Mouse (Mus musculus) megakaryocyte, adult 5-6 weeks (primary cell): ENCODE data around the gene Lgals3bp. TPM values are rescaled to one million over a fixed set of nuclear protein-coding genes. Genes with fewer than 3 reads are reported as not detected.
"Not testable (repeated sequence)": the region's sequence is repeated elsewhere in the genome, so short reads cannot be mapped to it uniquely, and the experiment has no call there.

Experiments
- ATAC-seq: 2 replicates; pipeline ENCODE4 v1.8.0; 2016; ENCODE audit warnings: mild to moderate bottlenecking, inconsistent platforms; ENCODE audit not compliant: poor library complexity, severe bottlenecking
- total RNA-seq, 2 experiments: library from RNA; stranded (forward) in 1 of 2; stranded (reverse) in 1 of 2; fragments of 153-499, 151-499 nt in 1 of 2; fragments of 221-1000, 200-1000 nt in 1 of 2; gene quantifications; 2 replicates each; pipeline versions ENCODE4 v1.2.3 to v1.2.4; 2015 to 2017

Lgals3bp gene
- total RNA-seq, 2 experiments from 2014 or later, result 42.1 to 63.8 TPM

DNA sequence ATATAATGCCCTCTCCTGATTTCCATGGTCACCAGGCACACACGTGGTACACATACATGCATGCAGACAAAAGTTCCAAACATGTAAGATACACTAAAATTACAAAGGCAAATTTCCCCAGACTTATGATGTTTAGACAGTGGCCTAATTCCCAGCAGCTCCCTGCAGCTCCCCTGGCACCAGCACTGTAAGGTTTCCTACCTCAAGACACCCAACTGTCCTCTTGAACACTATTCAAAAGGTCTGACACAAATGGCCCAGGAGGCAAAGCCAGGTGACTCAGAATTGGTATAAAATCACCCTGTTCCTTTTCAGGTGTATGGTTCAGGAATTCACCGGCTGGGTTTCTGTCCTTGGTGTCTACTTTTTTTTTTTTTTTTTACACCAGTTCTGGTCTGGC is 1.3 kb upstream of the Lgals3bp start:
- ATAC-seq, result no peak

DNA sequence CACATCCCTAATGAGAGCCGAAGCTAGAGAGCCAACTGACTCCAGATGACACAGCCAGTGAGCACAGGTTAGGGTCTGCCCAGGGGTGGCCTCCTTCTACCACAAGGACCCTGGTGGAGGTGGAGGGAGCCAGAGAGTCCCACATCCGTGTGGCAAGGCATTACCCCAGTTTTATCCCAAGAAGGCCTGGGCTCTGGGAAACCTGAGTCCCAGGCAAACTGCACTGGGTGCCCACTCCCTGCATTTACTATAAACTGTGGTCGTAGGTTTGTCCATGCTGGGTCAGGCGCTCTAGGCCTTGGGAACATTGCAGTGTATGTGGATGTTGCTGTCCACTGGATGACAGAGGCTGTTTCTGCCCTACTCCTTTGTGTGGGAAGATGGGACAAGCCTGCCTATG is 697 bp downstream of the Lgals3bp start:
- ATAC-seq, result no peak

DNA sequence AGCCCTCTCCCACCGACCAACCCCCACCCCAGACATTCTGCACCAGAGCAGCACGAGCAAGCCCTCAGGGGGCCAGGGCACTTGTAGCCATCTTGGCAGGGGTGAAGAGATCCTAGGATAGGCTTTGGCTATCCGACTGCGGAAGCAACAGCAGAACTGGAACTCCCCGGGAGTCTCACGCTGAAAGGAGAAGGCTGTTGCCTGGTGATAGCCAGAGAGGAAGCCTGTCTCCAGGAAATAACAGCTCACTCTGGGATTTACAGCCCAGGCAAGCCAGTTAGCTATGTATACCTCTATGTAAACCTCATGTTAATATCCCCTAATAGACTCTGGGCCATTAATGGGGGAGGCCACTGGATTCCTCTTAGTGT is 1.3 kb downstream of the Lgals3bp start:
- ATAC-seq, result peak; percentile 25; the same call in 1 of the 2 replicates

GRCm38 (mm10) chr11:118399891-118400565 is 1.9 kb downstream of the Lgals3bp start:
- ATAC-seq, result peak; percentile 24; the same call in 1 of the 2 replicates

DNA sequence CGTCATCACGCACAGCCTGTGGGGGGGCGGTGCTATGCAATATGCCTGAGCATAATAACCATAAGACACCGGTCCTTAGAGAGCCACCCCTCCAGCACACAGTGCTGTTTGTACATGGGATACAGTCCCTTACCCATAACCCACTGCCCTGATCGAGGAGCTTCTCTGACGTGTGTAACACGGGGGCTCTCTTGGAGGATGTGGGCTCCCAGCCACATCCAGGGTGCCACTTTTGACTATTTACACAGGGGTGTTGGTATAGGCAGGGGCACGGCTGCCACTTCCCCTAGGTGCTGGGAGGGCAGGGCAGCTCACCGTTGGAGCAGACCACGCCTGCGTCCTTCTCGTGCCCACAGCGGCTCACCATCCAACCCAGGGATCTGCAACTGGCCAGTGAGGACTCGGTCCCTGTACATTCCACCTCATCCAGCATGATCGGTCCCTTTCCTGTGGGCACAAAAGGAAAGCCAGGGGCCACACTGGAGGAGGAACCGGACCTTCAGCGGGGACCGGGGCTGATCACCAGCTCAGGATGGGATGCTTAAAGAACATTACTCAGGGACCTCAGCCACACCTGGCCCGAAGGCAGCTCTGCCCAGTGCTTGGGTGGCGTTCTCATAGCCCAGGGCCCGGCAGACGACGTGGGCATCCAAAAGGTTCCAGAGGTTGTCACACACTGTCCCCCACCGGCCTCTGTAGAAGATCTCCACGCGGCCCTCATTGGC is 3.9 kb downstream of the Lgals3bp start:
- ATAC-seq, result no peak

GRCm38 (mm10) chr11:118394538-118394937 is 7.4 kb downstream of the Lgals3bp start:
- no peak for ATAC-seq

DNA sequence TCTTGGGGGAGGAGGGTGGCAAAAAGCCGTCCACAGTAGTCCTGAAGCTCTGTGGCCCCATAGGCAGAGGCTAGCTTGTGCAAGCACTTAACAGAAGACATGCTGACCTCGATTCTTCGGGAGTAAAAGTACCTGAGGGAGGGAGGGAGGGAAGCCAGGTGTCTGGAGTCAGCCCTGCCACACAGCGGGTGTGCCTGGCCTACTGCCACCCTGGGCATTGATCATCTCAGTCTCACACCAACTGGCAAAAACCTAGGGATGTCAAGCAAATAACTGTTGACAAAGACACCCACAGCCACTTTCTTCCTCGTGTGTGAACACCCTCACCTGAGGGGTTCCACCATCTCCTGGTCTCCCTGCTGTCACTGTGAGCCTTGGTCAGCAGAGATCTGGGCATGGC is 7.9 kb downstream of the Lgals3bp start:
- no peak for ATAC-seq

DNA sequence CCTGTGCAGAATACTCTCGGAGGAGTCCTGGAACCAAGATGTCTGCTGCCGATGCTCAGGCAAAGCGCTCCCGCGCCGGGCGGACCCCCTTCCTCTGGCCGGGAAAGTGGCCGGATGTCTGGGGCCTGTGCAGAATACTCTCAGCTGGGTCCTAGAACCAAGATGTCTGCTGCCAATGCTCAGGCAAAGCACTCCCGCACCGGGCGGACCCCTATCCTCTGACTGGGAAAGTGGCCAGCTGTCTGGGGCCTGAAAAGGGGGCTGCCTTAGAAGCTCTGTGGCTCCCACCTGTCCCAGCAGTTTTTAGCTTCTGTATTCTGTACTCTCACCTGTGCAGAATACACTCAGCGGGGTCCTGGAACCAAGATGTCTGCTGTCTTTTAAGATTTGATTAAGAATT is 14.1 kb downstream of the Lgals3bp start:
- not testable (repeated sequence) for ATAC-seq

- peak; percentile 100 for ATAC-seq
Measured at GRCm38 (mm10) chr11:118379251-118380009, 22.5 kb downstream of the Lgals3bp start.

GRCm38 (mm10) chr11:118378656-118379055 is 23.2 kb downstream of the Lgals3bp start:
- no peak for ATAC-seq

DNA sequence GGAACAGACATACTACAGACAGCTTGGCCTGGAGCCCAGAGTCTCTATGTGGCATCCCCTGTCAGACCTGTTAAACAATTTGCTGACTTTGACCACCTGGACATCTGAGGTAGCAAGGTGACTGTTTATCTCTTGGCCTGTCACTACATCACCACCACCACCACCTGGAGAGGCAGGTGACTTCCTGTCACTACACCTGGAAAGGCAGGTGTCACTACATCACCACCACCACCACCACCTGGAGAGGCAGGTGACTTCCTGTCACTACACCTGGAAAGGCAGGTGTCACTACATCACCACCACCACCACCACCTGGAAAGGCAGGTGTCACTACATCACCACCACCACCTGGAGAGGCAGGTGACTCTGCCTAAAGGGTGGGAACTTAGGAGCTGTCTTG is 25.6 kb downstream of the Lgals3bp start:
- ATAC-seq, result not testable (repeated sequence)

DNA sequence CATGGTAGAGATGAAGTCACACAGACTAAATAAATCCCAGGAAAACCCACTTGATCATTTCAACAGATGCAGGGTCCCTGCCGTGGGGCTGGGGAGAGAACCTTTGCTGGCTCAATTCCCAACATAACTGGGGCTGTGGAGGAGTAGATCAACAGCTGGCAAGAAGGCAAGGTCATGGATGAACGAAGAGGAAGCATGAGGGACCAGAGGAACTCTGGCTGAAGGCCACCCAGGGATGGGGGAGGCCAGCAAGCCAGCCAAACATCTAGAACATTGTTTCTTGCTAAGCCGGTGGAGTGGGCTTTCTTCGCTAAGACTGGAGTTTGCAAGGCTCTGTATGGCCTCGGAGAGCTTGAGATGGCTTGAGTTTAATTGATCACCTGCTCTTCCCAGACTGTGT is 26.0 kb downstream of the Lgals3bp start:
- no peak for ATAC-seq

DNA sequence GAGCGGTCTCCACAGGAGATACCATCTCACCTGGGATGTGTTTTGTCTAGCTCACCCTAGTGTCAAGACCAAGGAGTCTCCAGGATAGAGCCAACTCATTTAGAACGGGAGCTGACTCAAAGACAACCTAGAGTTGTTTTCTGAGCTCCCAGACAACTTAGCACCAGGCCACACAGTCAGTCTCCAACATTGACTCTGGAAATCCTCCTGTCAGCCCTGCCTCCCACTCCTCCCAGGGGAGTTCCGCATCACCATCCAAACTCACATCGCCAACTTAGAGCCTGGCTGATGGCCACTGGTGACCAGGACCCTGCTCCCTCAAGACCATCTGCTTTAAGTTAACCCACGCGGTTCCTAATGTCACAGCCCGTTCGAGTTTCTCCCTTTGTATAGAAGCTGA is 26.4 kb downstream of the Lgals3bp start:
- no peak for ATAC-seq

DNA sequence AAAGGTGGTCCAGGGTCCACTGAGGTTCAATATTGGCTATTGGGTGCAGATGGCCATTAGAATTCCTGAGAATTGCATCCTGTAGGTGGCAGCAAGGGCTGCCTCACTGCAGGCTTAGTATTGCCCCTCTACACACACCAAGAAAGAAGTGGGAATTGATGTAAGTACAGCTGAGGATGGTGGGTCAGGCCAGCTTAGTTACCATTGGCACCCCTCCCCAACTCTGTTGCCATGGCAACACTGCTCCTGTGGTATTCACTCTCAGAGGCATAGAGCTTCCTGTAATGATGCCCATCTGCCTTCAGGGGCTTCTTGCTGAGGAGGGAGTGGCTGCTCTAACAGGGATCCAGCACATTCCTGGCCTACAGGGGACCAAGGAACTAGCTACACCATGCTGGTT is 26.9 kb downstream of the Lgals3bp start:
- no peak for ATAC-seq

DNA sequence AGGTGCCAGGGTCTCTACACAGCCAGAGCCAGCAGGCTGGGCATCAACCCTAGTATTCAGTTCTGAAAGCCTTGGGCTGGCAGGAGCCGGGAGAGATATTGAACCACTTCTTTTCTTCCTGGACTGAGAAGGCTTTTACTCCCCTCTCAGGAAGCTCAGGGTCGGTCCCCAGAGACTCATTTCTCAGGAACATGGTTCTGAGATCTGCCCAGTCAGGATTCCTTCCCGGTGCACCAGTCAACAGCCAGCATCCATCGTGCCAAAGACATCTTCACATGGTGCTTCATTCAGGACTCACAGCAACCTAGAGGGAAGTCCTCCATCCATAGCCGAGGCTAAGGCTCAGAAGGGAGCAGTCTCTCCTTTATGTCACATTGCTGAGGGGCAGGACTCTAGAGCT is 27.4 kb downstream of the Lgals3bp start:
- no peak for ATAC-seq

GRCm38 (mm10) chr11:118372641-118373040 is 29.3 kb downstream of the Lgals3bp start:
- no peak for ATAC-seq

GRCm38 (mm10) chr11:118371876-118372275 is 30.0 kb downstream of the Lgals3bp start:
- no peak for ATAC-seq

DNA sequence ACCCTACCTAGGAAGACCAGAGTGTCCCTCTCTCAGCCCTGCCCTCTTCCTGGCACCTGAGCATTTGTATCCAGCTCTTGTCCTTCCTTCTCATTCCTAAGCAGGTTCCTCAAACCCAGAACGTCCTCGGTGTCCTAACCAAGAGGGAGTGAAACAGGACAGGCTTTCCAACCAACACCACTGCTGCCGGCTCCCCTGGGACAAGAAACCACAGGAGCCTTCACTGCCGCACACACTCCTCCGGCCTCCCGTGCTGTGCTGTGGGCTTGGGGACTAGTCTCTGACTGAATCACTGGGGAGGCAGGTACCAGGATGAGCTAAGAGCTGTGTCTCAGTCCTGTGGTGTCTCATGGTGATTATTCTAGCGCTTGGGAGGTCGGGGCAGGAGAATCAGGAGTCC is 32.2 kb downstream of the Lgals3bp start:
- no peak for ATAC-seq

DNA sequence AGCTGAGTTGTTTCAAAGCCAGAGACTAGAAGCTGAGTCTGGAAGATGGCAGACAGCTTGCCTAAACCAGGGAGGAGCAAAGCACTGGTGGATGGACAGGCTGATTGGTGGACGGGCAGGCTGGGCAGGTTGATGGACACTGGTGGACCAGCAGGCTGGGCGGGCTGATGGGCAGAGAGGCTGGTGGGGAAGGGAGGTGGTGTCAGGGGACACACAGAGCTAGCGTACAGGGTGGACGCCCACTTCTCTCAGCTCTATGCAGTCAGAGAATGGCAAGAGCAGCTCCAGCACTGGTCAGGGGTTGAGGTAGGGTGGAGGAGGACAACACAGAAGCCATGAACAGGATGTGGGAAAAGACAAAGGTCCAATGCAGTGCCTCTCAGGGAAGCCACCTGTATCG is 32.6 kb downstream of the Lgals3bp start:
- ATAC-seq, result no peak

DNA sequence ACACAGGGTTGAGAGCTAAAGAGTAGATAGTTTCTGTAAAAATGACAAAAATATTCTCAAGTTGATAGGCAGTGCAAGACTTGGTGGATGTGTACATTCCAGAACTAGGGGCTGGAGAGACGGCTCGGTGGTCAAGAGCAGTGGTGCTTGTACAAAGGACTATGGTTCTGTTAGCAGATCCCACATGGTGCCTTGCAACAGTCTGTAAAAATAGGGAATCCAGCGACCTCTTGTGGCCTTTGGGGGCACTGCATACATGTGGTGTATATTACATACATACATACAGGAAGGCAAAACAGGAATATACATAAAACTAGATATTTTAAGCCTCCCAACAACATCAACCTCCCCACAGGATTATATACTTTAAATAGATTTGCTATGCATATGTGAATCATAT is 33.6 kb downstream of the Lgals3bp start:
- peak; percentile 72; the same call in 1 of the 2 replicates for ATAC-seq

- ATAC-seq, result no peak
Measured at GRCm38 (mm10) chr11:118366559-118366958, 35.3 kb downstream of the Lgals3bp start.

DNA sequence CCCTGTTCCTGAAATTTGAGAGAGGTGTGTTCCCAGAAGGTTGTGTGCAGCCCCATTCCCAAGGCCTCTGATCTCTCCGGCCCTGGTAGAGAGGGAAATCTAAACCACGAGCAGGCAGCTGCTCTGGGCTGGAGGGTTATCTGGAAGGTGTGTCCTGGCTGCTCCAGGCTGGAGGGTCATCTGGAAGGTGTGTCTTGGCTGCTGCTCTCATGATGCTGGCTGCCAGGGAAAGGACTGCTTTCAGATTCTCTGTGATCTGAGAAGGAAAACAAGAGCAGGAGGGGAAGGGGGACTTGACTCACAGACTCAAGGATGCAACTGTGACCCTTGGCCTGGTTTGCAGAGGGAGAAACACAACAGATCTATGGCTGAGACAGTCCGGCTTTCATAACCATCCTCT is 35.8 kb downstream of the Lgals3bp start:
- no peak for ATAC-seq
